Mouse (Mus musculus) midbrain, embryonic 10.5 days (tissue): ENCODE measurements around the gene Phyh. TPM values are rescaled to one million over a fixed set of nuclear protein-coding genes. Genes with fewer than 3 reads are reported as not detected.

Experiments
- DNase-seq: peaks from one replicate; pipeline ENCODE4 v3.0.0-alpha.2; 2017; ENCODE audit warnings: low spot score
- H3K27ac ChIP-seq: fragments of 300-500 bp; sonication (generic); replicated peaks from 2 replicates; pipeline ENCODE4 v1.5.1; 2016; ENCODE audit warnings: mild to moderate bottlenecking
- H3K27me3 ChIP-seq: fragments of 300-500 bp; sonication (generic); 2 replicates; pipeline ENCODE4 v1.6.1; 2016; ENCODE audit warnings: low read depth, mild to moderate bottlenecking; ENCODE audit not compliant: poor library complexity, severe bottlenecking
- H3K36me3 ChIP-seq: fragments of 300-500 bp; sonication (generic); 2 replicates; pipeline ENCODE4 v1.6.1; 2016; ENCODE audit warnings: mild to moderate bottlenecking, moderate library complexity
- H3K4me1 ChIP-seq: fragments of 300-500 bp; sonication (generic); 2 replicates; pipeline ENCODE4 v1.6.1; 2016
- H3K4me3 ChIP-seq: fragments of 300-500 bp; sonication (generic); 2 replicates; pipeline ENCODE4 v1.5.1; 2016; ENCODE audit warnings: mild to moderate bottlenecking, moderate library complexity
- H3K9me3 ChIP-seq: fragments of 300-500 bp; sonication (generic); replicated peaks from 2 replicates; pipeline ENCODE4 v1.6.1; 2016; ENCODE audit warnings: mild to moderate bottlenecking
- WGBS: fragments of 180-500 bp; shearing (Covaris S2); methylation state at CpG from one replicate; pipeline ENCODE4 v1.1.7; 2016; 5-methylcytosine and 5-hydroxymethylcytosine counted together
- polyA plus RNA-seq: library from polyadenylated mRNA; unstranded; fragments of >200 nt; fragmentation: Nextera tagmentation; extraction: Ambion mirVana; gene quantifications from 2 replicates; pipeline ENCODE4 v1.2.1, GENCODE M21; 2016

Phyh gene
- polyA plus RNA-seq, 1 experiment from 2014 or later: 36.3 TPM

GRCm38 (mm10) chr2:4900624-4901023 is 18.2 kb upstream of the Phyh start:
- Histone ChIP-seq H3K9me3 (no peaks in the 10 kb centered on the region), H3K4me1 (no peaks in the 10 kb centered on the region), H3K27me3 (no peaks in the 10 kb centered on the region), H3K27ac (no peak overlapping the region), H3K36me3 (peaks cover 96% of the 10 kb centered on the region), H3K4me3 (no peak overlapping the region)
- no peak for DNase-seq
- 95% methylated on average over 6 of the region's 6 CpGs for WGBS

- no peak for DNase-seq
- Histone ChIP-seq H3K4me3 (no peak overlapping the region), H3K27ac (no peak overlapping the region), H3K36me3 (peaks cover 96% of the 10 kb centered on the region), H3K27me3 (no peaks in the 10 kb centered on the region), H3K4me1 (no peaks in the 10 kb centered on the region), H3K9me3 (no peaks in the 10 kb centered on the region)
- WGBS: 95% methylated on average over 5 of the region's 5 CpGs
Observed at GRCm38 (mm10) chr2:4902346-4902745, 16.5 kb upstream of the Phyh start.

- H3K27ac ChIP-seq: no peak overlapping the region
- WGBS: 94% methylated on average over 6 of the region's 6 CpGs
- no peaks in the 10 kb centered on the region for H3K9me3 ChIP-seq
- no peaks in the 10 kb centered on the region for H3K27me3 ChIP-seq
- no peak overlapping the region for H3K4me3 ChIP-seq
- peaks cover 70% of the 10 kb centered on the region for H3K36me3 ChIP-seq
- H3K4me1 ChIP-seq: no peaks in the 10 kb centered on the region
- no peak for DNase-seq
Observed at GRCm38 (mm10) chr2:4907120-4907519, 11.7 kb upstream of the Phyh start.

GRCm38 (mm10) chr2:4907916-4908315 is 10.9 kb upstream of the Phyh start:
- no peak for DNase-seq
- no peak overlapping the region for H3K27ac ChIP-seq
- no peaks in the 10 kb centered on the region for H3K27me3 ChIP-seq
- H3K9me3 ChIP-seq: 0 out of 2 replicates have a peak, but pooled peaks cover under 1% of the 10 kb centered on the region
- peaks cover 62% of the 10 kb centered on the region for H3K36me3 ChIP-seq
- no peak overlapping the region for H3K4me3 ChIP-seq
- no peaks in the 10 kb centered on the region for H3K4me1 ChIP-seq
- 89% methylated on average over 7 of the region's 7 CpGs for WGBS

- 0 out of 2 replicates have a peak, but pooled peaks cover 3% of the 10 kb centered on the region for H3K9me3 ChIP-seq
- H3K27me3 ChIP-seq: no peaks in the 10 kb centered on the region
- H3K4me1 ChIP-seq: peaks cover 8% of the 10 kb centered on the region
- WGBS: 89% methylated on average over 3 of the region's 3 CpGs
- no peak overlapping the region for H3K27ac ChIP-seq
- no peak for DNase-seq
- no peak overlapping the region for H3K4me3 ChIP-seq
- peaks cover 55% of the 10 kb centered on the region for H3K36me3 ChIP-seq
Observed at GRCm38 (mm10) chr2:4908771-4909315, 10.0 kb upstream of the Phyh start.

GRCm38 (mm10) chr2:4909909-4910308 is 8.9 kb upstream of the Phyh start:
- WGBS: 67% methylated on average over 6 of the region's 6 CpGs
- Histone ChIP-seq H3K4me3 (no peak overlapping the region), H3K9me3 (0 out of 2 replicates have a peak, but pooled peaks cover 3% of the 10 kb centered on the region), H3K27me3 (no peaks in the 10 kb centered on the region), H3K36me3 (peaks cover 46% of the 10 kb centered on the region), H3K27ac (no peak overlapping the region), H3K4me1 (peaks cover 12% of the 10 kb centered on the region)
- peak; percentile 12 for DNase-seq

GRCm38 (mm10) chr2:4910521-4910920 is 8.3 kb upstream of the Phyh start:
- no peak overlapping the region for H3K4me3 ChIP-seq
- DNase-seq: no peak
- H3K27me3 ChIP-seq: no peaks in the 10 kb centered on the region
- 0 out of 2 replicates have a peak, but pooled peaks cover 3% of the 10 kb centered on the region for H3K9me3 ChIP-seq
- no peak overlapping the region for H3K27ac ChIP-seq
- peaks cover 40% of the 10 kb centered on the region for H3K36me3 ChIP-seq
- H3K4me1 ChIP-seq: peaks cover 12% of the 10 kb centered on the region
- 89% methylated on average over 4 of the region's 4 CpGs for WGBS

- Histone ChIP-seq H3K27me3 (no peaks in the 10 kb centered on the region), H3K4me1 (peaks cover 27% of the 10 kb centered on the region), H3K9me3 (0 out of 2 replicates have a peak, but pooled peaks cover 3% of the 10 kb centered on the region), H3K4me3 (no peak overlapping the region), H3K27ac (peak overlapping the region; percentile 77), H3K36me3 (peaks cover 5% of the 10 kb centered on the region)
- peak; percentile 18 for DNase-seq
- 71% methylated on average over 7 of the region's 7 CpGs for WGBS
Observed at GRCm38 (mm10) chr2:4913949-4914348, 4.9 kb upstream of the Phyh start.

GRCm38 (mm10) chr2:4916037-4916436 is 2.8 kb upstream of the Phyh start:
- H3K9me3 ChIP-seq: 0 out of 2 replicates have a peak, but pooled peaks cover 3% of the 10 kb centered on the region
- no peaks in the 10 kb centered on the region for H3K36me3 ChIP-seq
- no peak for DNase-seq
- H3K27ac ChIP-seq: no peak overlapping the region
- 71% methylated on average over 6 of the region's 6 CpGs for WGBS
- no peaks in the 10 kb centered on the region for H3K27me3 ChIP-seq
- peaks cover 32% of the 10 kb centered on the region for H3K4me1 ChIP-seq
- no peak overlapping the region for H3K4me3 ChIP-seq

GRCm38 (mm10) chr2:4917326-4918021 is 1.3 kb upstream of the Phyh start:
- H3K4me1 ChIP-seq: peaks cover 35% of the 10 kb centered on the region
- H3K36me3 ChIP-seq: no peaks in the 10 kb centered on the region
- H3K27ac ChIP-seq: peak overlapping the region; percentile 70
- no peaks in the 10 kb centered on the region for H3K27me3 ChIP-seq
- WGBS: 20% methylated on average over 8 of the region's 8 CpGs
- DNase-seq: peak; percentile 62
- H3K4me3 ChIP-seq: peak overlapping the region; percentile 35
- H3K9me3 ChIP-seq: 0 out of 2 replicates have a peak, but pooled peaks cover 3% of the 10 kb centered on the region

GRCm38 (mm10) chr2:4921019-4921418 is 2.2 kb downstream of the Phyh start:
- WGBS: 73% methylated on average over 5 of the region's 5 CpGs

GRCm38 (mm10) chr2:4922476-4923164 is 3.8 kb downstream of the Phyh start:
- WGBS: 73% methylated on average over 7 of the region's 7 CpGs
- H3K4me3 ChIP-seq: no peak overlapping the region
- no peak overlapping the region for H3K27ac ChIP-seq
- H3K4me1 ChIP-seq: peaks cover 22% of the 10 kb centered on the region
- H3K27me3 ChIP-seq: no peaks in the 10 kb centered on the region
- peaks cover 3% of the 10 kb centered on the region; the same call in 1 of the 2 replicates for H3K9me3 ChIP-seq
- H3K36me3 ChIP-seq: peaks cover 5% of the 10 kb centered on the region; the same call in 1 of the 2 replicates
- no peak for DNase-seq

More at GRCm38 (mm10) chr2:4921019-4921418, 2.2 kb downstream of the Phyh start:
- no peak for DNase-seq
- peaks cover 5% of the 10 kb centered on the region; the same call in 1 of the 2 replicates for H3K36me3 ChIP-seq
- no peak overlapping the region for H3K27ac ChIP-seq
- H3K4me3 ChIP-seq: no peak overlapping the region
- no peaks in the 10 kb centered on the region for H3K27me3 ChIP-seq
- H3K4me1 ChIP-seq: peaks cover 23% of the 10 kb centered on the region
- H3K9me3 ChIP-seq: peaks cover 3% of the 10 kb centered on the region; the same call in 1 of the 2 replicates
